Comparison of ENCODE assay signal across 17 mouse cellular contexts in the genomic region with DNA sequence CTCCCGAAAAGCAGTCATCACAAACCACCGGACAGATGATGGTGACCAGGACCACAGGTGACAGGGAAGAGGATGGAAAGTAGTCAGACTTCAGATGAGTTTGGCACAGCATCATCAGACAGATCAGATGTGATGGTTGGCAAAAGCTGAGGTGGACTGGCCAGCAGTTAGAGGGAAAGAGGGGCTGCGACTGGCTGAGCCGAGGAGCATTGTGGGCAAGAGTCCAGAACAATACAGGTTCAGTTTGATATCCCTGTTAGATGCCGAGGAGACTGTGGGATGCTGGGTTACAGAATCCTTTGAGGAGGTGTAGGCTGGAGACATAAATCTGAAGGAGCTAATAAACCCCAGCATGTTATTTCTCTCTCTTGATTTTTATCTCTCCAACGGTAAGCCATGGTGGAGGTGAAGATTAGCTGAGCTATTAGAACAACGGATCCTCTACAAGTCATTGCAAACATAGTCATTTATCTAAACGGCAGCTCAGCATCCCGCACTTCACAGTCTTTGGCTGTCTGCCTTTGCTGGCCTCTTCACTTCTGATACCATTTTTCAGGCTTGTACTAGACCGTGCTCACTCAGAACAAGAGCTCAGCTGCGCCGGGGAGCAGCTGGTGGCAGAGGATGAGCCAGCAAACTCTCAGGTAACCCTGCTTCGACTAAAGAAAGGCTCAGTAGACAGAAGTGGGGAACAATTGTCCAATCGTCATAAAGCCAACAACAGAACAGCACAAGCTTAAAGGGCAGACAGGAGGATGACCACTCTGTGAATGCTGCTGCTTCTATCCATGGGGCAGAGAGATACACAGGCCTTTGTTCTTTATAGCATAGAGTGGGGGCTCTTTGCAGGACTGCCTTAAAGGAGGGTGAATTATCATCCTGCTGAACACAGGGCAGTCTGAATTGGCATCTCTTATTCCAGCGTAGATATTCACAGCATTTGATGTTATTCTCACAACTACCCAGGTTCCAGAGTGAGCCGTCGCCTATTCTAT.
DNase-seq lines count a peak whose midpoint lies in the region; ATAC-seq lines count a peak whose summit lies in the region.
"Had no signal": no experiment of that assay in that cellular context is flagged by ENCODE, and none has a peak within 500 bp of the region (broad histone marks: within the 10 kb centered on the region; RNA-seq: fewer than 3 reads in every experiment).

No protein-coding gene starts in this region.

- H3K27me3 ChIP-seq in midbrain, embryonic 14.5 days (ENCODE audit: control insufficient read depth, insufficient read depth, low read length) = no peaks in the 10 kb centered on the region
- H3K27me3 ChIP-seq in midbrain, embryonic 10.5 days (ENCODE audit: low read depth, poor library complexity, severe bottlenecking) = peaks cover 98% of the 10 kb centered on the region
- H3K27me3 ChIP-seq: kidney, embryonic 15.5 days had no signal

- H3K9ac ChIP-seq in midbrain, embryonic 14.5 days (replicated peaks; ENCODE audit: low read length) = no peak overlapping the region
- H3K9ac ChIP-seq: kidney, embryonic 15.5 days had no signal

- no peak overlapping the region for H3K4me2 ChIP-seq in midbrain, embryonic 14.5 days (ENCODE audit: low read length)
- H3K4me2 ChIP-seq: kidney, embryonic 15.5 days had no signal

- no peak for DNase-seq in cerebellum, adult 11 months
- DNase-seq in heart, adult 11 months = peak; percentile 63
- no peak for DNase-seq in heart, postnatal 14 days
- peak; percentile 42 for DNase-seq in midbrain, embryonic 14.5 days
- no peak for DNase-seq in midbrain, embryonic 10.5 days (ENCODE audit: low spot score)
- DNase-seq in gastrocnemius, postnatal 36 days = no peak
- no peak for DNase-seq in right cerebral cortex, postnatal 4 days
- DNase-seq: cerebellum, adult 11-12 months; gastrocnemius, adult 2 months; heart, adult 18-20 months; lung, adult 18-20 months; thymus, postnatal 25 days had no signal

- H3K4me3 ChIP-seq in midbrain, embryonic 14.5 days (replicated peaks; ENCODE audit: low read depth, low read length) = no peak overlapping the region
- H3K4me3 ChIP-seq in midbrain, embryonic 10.5 days = no peak overlapping the region
- H3K4me3 ChIP-seq: gastrocnemius, adult 2 months; kidney, embryonic 15.5 days had no signal

- no peak overlapping the region for H3K27ac ChIP-seq in midbrain, embryonic 14.5 days (replicated peaks; ENCODE audit: low read depth, low read length)
- no peak overlapping the region for H3K27ac ChIP-seq in midbrain, embryonic 10.5 days (replicated peaks)
- H3K27ac ChIP-seq: gastrocnemius, adult 2 months; kidney, embryonic 15.5 days had no signal

- WGBS in midbrain, embryonic 14.5 days = 68% methylated on average over 17 of the region's 17 CpGs
- WGBS in midbrain, embryonic 10.5 days = 83% methylated on average over 17 of the region's 17 CpGs

- H3K4me1 ChIP-seq in midbrain, embryonic 14.5 days (ENCODE audit: control insufficient read depth, insufficient read depth, low read length) = no peaks in the 10 kb centered on the region
- H3K4me1 ChIP-seq in midbrain, embryonic 10.5 days = no peaks in the 10 kb centered on the region; the same call in 1 of the 2 replicates
- H3K4me1 ChIP-seq: kidney, embryonic 15.5 days had no signal

- intact Hi-C loops in heart, postnatal 14 days (cut with DNase I) = no loop called here
- intact Hi-C loops in gastrocnemius, postnatal 36 days (cut with DNase I) = no loop called here

- H3K36me3 ChIP-seq in midbrain, embryonic 14.5 days (ENCODE audit: control insufficient read depth, insufficient read depth, low read length) = no peaks in the 10 kb centered on the region
- H3K36me3 ChIP-seq in midbrain, embryonic 10.5 days = no peaks in the 10 kb centered on the region
- H3K36me3 ChIP-seq: G1E; kidney, embryonic 15.5 days had no signal

- ATAC-seq in cerebellum, adult (ENCODE audit: insufficient number of reproducible peaks, low FRiP score, low TSS enrichment) = peak; percentile 45; the same call in 1 of the 2 replicates
- ATAC-seq in midbrain, embryonic 14.5 days (ENCODE audit: low FRiP score, low TSS enrichment) = no peak
- ATAC-seq: CD4-positive, CD25-positive, alpha-beta regulatory T cell, adult 4 months; inflammation-experienced regulatory T-cells, adult 6 months had no signal

- no peaks in the 10 kb centered on the region for H3K9me3 ChIP-seq in midbrain, embryonic 14.5 days (ENCODE audit: control insufficient read depth, low read length)
- 0 out of 2 replicates have a peak, but pooled peaks cover 2% of the 10 kb centered on the region for H3K9me3 ChIP-seq in midbrain, embryonic 10.5 days (replicated peaks)
- H3K9me3 ChIP-seq: kidney, embryonic 15.5 days had no signal

Comparison
In these comparisons a context has a peak if more than half of its experiments do, and no peak if none do; other contexts are left out.
1. DNase-seq: peak in heart, adult 11 months (single experiment) and midbrain, embryonic 14.5 days (single experiment); none in cerebellum, adult 11 months (single experiment), heart, postnatal 14 days (0 of 2), midbrain, embryonic 10.5 days (single experiment), gastrocnemius, postnatal 36 days (0 of 2) and right cerebral cortex, postnatal 4 days (single experiment).